15 mouse cellular contexts compared by ENCODE assay signal in genomic region chr8:116673966-116674805, GRCm38 (mm10). TPM values are rescaled to one million over a fixed set of nuclear protein-coding genes. Genes with fewer than 3 reads are reported as not detected.
A peak's percentile ranks its signal among the peaks of the same experiment; 100 is the strongest.
DNase-seq lines count a peak whose midpoint lies in the region; ATAC-seq lines count a peak whose summit lies in the region.
"Had no signal": no experiment of that assay in that cellular context is flagged by ENCODE, and none has a peak within 500 bp of the region (broad histone marks: within the 10 kb centered on the region; RNA-seq: fewer than 3 reads in every experiment).

No protein-coding gene starts in this region.

- no peak overlapping the region for H3K27ac ChIP-seq in kidney, embryonic 16.5 days (ENCODE audit: low read length)
- H3K27ac ChIP-seq in limb, embryonic 11.5 days (replicated peaks; ENCODE audit: low read depth, low read length), result no peak overlapping the region
- H3K27ac ChIP-seq in heart, embryonic 10.5 days, result no peak overlapping the region
- H3K27ac ChIP-seq: embryonic facial prominence, embryonic 15.5 days; heart, embryonic 13.5 days; hindbrain, embryonic 13.5 days; kidney, embryonic 15.5 days; liver, embryonic 15.5 days; macrophage had no signal

- ATAC-seq in kidney, embryonic 16.5 days (ENCODE audit: low FRiP score, low TSS enrichment), result peak; percentile 46; the same call in 1 of the 2 replicates
- ATAC-seq in limb, embryonic 11.5 days (ENCODE audit: insufficient number of reproducible peaks, low FRiP score, low TSS enrichment, low read depth), result no peak

- peaks cover under 1% of the 10 kb centered on the region; the same call in 1 of the 2 replicates for H3K9me3 ChIP-seq in kidney, embryonic 16.5 days (ENCODE audit: low read length)
- H3K9me3 ChIP-seq in limb, embryonic 11.5 days (ENCODE audit: control insufficient read depth, low read length), result no peaks in the 10 kb centered on the region
- no peaks in the 10 kb centered on the region for H3K9me3 ChIP-seq in heart, embryonic 10.5 days
- H3K9me3 ChIP-seq: kidney, embryonic 15.5 days; liver, embryonic 15.5 days had no signal

- intact Hi-C loops in gastrocnemius, postnatal 14 days (cut with DNase I; ENCODE audit: low total_unique reads), result no loop called here

- H3K4me1 ChIP-seq in kidney, embryonic 16.5 days (ENCODE audit: insufficient read depth, low read length), result no peaks in the 10 kb centered on the region
- no peaks in the 10 kb centered on the region for H3K4me1 ChIP-seq in limb, embryonic 11.5 days (ENCODE audit: control insufficient read depth, insufficient read depth, low read length)
- H3K4me1 ChIP-seq in heart, embryonic 10.5 days, result no peaks in the 10 kb centered on the region
- H3K4me1 ChIP-seq: embryonic facial prominence, embryonic 15.5 days; heart, embryonic 13.5 days; hindbrain, embryonic 13.5 days; kidney, embryonic 15.5 days; liver, embryonic 15.5 days had no signal

- no peak overlapping the region for H3K4me3 ChIP-seq in kidney, embryonic 16.5 days (ENCODE audit: low read length)
- H3K4me3 ChIP-seq in limb, embryonic 11.5 days (ENCODE audit: low read depth, low read length), result no peak overlapping the region
- H3K4me3 ChIP-seq in heart, embryonic 10.5 days, result no peak overlapping the region
- H3K4me3 ChIP-seq: embryonic facial prominence, embryonic 15.5 days; heart, embryonic 13.5 days; hindbrain, embryonic 13.5 days; kidney, embryonic 15.5 days; liver, embryonic 15.5 days had no signal

- H3K36me3 ChIP-seq in kidney, embryonic 16.5 days (ENCODE audit: insufficient read depth, low read length), result no peaks in the 10 kb centered on the region
- no peaks in the 10 kb centered on the region for H3K36me3 ChIP-seq in limb, embryonic 11.5 days (ENCODE audit: control insufficient read depth, insufficient read depth, low read length)
- H3K36me3 ChIP-seq in heart, embryonic 10.5 days, result no peaks in the 10 kb centered on the region
- H3K36me3 ChIP-seq: embryonic facial prominence, embryonic 15.5 days; heart, embryonic 13.5 days; hindbrain, embryonic 13.5 days; kidney, embryonic 15.5 days; liver, embryonic 15.5 days had no signal

- no peaks in the 10 kb centered on the region for H3K27me3 ChIP-seq in kidney, embryonic 16.5 days (ENCODE audit: insufficient read depth, low read length)
- H3K27me3 ChIP-seq in limb, embryonic 11.5 days (ENCODE audit: control insufficient read depth, insufficient read depth, low read length), result no peaks in the 10 kb centered on the region
- H3K27me3 ChIP-seq in heart, embryonic 10.5 days (ENCODE audit: insufficient read depth, poor library complexity, severe bottlenecking), result no peaks in the 10 kb centered on the region
- H3K27me3 ChIP-seq: CH12.LX; embryonic facial prominence, embryonic 15.5 days; heart, embryonic 13.5 days; hindbrain, embryonic 13.5 days; kidney, embryonic 15.5 days; liver, embryonic 15.5 days had no signal

- 83% methylated on average over 10 of the region's 10 CpGs for WGBS in kidney, embryonic 16.5 days
- 79% methylated on average over 10 of the region's 10 CpGs for WGBS in limb, embryonic 11.5 days
- WGBS in heart, embryonic 10.5 days, result 70% methylated on average over 10 of the region's 10 CpGs

- no peak overlapping the region for H3K4me2 ChIP-seq in kidney, embryonic 16.5 days (replicated peaks; ENCODE audit: low read depth, low read length)
- no peak overlapping the region for H3K4me2 ChIP-seq in limb, embryonic 11.5 days (ENCODE audit: low read depth, severe bottlenecking)
- H3K4me2 ChIP-seq: embryonic facial prominence, embryonic 15.5 days; heart, embryonic 13.5 days; hindbrain, embryonic 13.5 days; kidney, embryonic 15.5 days; liver, embryonic 15.5 days had no signal

- DNase-seq in kidney, postnatal 36 days, result no peak
- peak; percentile 7 to 15 for DNase-seq in B cell, adult 2 months
- DNase-seq in ES-CJ7 (ENCODE audit: low read depth, low spot score), result peak; percentile 99
- DNase-seq in limb, embryonic 11.5 days (ENCODE audit: low spot score), result peak; percentile 13
- DNase-seq in adrenal gland, postnatal 25 days, result no peak
- DNase-seq in heart, embryonic 10.5 days (ENCODE audit: low spot score), result no peak
- DNase-seq in gastrocnemius, postnatal 14 days, result no peak

- H3K9ac ChIP-seq in kidney, embryonic 16.5 days (replicated peaks; ENCODE audit: low read length), result no peak overlapping the region
- H3K9ac ChIP-seq in limb, embryonic 11.5 days (ENCODE audit: low read length), result no peak overlapping the region
- H3K9ac ChIP-seq: embryonic facial prominence, embryonic 15.5 days; heart, embryonic 13.5 days; hindbrain, embryonic 13.5 days; kidney, embryonic 15.5 days; liver, embryonic 15.5 days had no signal

RNA-seq across cellular contexts. Expression of gene Cdyl2, which starts 58.6 kb away (rescaled TPM):
- 9.6 and 9.9 TPM in 2 replicates for polyA plus RNA-seq in kidney, embryonic 16.5 days (2015; fragmentation: Nextera tagmentation; extraction: Ambion mirVana)
- 6.3 and 6.4 TPM in 2 replicates for polyA plus RNA-seq in limb, embryonic 11.5 days (2014; fragmentation: Nextera tagmentation; extraction: Ambion mirVana)
- total RNA-seq in adrenal gland, postnatal 25 days (2021), result 9.0 and 10.8 TPM in 2 replicates
- polyA plus RNA-seq in heart, embryonic 10.5 days (2016; fragmentation: Nextera tagmentation; extraction: Ambion mirVana), result 4.5 and 5.1 TPM in 2 replicates
- 1 to 10 TPM; 4.0 to 4.7 TPM for total RNA-seq in gastrocnemius, postnatal 14 days (2021)

Comparison
In these comparisons a context has a peak if more than half of its experiments do, and no peak if none do; other contexts are left out.
1. DNase-seq: peak in B cell, adult 2 months (2 of 2), ES-CJ7 (single experiment) and limb, embryonic 11.5 days (single experiment); none in kidney, postnatal 36 days (0 of 2), adrenal gland, postnatal 25 days (single experiment), heart, embryonic 10.5 days (single experiment) and gastrocnemius, postnatal 14 days (single experiment).